Mouse (Mus musculus): ENCODE data around the gene Bcl2l11.

Gene Bcl2l11

GRCm38 (mm10) chr2:128105651-128106050 lies 20.2 kb upstream of the Bcl2l11 start:
- no peak for DNase-seq (ENCODE audit: low read depth, low spot score)

DNA sequence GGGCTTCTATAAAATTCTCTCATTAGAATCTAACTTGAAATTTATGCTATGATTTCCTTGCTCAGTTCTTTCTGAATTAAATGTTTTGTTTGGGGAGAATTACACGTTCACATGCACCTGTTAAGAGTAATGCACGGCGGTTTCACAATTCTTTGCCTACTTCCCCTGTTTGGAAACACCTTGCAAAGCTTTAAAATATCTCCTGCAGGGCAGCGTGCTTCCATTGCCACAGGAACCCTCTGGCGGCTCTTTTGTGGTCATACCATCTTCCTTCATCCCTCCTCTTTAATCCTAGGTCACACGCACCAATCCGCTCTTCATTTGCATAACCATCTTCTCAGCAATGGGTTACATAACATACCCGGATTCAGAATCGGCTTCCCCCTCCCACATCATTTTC lies 14.3 kb upstream of the Bcl2l11 start:
- DNase-seq (ENCODE audit: low read depth, low spot score), result no peak

DNA sequence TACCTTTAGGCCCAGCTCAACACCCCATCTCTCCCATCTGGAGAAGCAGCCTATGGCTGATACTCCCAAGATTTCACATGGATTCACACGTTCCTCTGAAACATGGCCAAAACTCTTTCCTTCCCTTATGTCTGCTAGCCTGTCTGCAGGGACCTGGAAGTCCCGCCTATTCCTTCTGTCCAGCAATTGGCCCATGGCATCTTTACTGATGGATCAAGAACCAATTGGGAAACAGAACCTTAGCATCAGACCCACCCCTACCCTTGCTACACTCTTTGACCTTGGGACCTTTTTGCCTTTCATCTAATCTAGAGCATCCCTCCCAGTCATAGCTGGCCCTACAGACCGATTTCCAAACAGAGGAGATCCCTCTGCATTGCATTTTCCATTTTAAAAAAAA lies 11.2 kb upstream of the Bcl2l11 start:
- DNase-seq (ENCODE audit: low read depth, low spot score), result no peak

GRCm38 (mm10) chr2:128115579-128115978 lies 10.3 kb upstream of the Bcl2l11 start:
- DNase-seq (ENCODE audit: low read depth, low spot score), result no peak

DNA sequence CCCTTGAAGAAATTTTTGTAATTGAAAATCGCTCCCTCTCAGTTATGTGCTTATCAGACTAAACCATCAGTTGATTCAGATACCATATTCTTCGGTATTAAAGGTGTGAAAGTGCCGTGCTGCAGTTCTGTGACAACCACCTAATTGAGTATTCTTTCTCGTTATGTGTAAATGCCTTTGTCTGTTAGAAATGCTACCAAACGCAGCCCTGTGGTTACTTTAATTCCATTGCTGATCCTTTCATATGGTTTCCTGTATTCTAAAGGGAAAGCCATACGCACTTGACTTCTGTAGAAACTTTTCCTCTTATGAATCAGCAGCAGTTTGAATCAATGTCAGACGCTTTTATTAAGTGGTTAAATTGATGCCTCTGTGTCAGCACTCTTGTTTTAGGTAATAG lies 8.2 kb upstream of the Bcl2l11 start:
- peak; percentile 54 for DNase-seq (ENCODE audit: low read depth, low spot score)

GRCm38 (mm10) chr2:128118971-128119370 lies 6.9 kb upstream of the Bcl2l11 start:
- DNase-seq (ENCODE audit: low read depth, low spot score), result no peak

DNA sequence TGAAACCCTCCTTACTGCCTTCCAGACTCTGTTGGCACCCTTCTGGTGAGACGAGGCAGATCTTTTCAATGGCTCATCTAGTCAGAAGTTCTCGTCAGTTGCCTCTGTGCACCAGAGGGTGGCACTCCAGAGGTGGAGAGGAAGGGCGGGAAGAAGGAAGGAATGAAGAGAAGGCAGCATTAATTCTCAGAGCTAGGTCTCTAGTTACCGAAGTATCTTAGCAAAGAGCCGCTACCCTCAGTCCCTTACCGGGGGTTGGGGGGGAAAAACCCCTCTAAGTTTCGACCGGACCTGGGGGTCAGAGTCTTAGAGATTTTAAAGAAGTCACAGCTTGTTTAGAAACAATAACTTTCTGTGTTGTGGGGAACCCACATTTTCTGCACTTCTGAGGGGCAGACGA lies 3.3 kb upstream of the Bcl2l11 start:
- peak; percentile 86 for DNase-seq (ENCODE audit: low read depth, low spot score)

DNA sequence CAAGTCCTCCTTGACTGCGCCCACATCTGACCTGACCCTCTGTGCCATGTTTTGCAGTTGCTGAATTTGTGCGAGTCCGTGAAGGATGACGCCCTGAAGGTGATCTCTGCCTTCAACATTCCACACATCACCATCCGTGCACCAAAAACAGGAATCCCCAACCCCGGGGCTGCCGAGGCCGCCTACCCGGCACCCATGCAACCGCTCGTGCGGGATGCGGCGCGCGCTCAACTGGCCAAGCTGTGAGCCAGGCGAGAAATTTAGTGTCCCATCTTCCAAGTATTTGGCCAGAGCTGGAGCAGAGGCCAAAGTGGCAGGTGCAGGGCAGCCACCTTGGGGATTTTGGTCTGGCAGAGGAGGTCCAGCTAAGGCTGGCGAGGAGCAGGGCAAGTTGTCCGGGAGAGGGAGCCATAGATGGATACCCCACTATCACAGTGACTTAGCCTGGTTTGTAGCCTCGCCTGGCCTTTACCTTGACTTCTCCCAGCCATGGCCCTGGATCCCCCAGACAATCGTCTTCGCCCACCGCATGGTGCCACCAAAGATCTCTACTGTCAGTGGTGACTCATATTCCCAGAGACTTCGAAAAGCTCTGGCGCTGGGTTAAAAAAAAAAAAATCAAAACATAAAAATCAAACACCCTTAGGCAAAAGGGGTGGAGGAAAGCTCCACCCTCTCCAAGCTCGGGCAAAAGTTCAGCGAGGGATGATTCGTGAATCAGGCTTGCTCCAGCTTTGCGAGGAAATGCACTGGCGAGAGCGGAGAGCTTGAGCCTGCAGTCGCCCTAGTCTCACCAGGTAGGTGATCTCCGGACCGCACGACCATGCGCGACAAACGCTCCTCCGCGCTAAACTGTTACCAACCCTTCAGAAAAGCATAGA lies 2.7 kb upstream of the Bcl2l11 start:
- DNase-seq (ENCODE audit: low read depth, low spot score), result peak; percentile 47

- DNase-seq (ENCODE audit: low read depth, low spot score), result peak; percentile 51
These were observed 1.7 kb upstream of the Bcl2l11 start for GRCm38 (mm10) chr2:128123921-128124683.

DNA sequence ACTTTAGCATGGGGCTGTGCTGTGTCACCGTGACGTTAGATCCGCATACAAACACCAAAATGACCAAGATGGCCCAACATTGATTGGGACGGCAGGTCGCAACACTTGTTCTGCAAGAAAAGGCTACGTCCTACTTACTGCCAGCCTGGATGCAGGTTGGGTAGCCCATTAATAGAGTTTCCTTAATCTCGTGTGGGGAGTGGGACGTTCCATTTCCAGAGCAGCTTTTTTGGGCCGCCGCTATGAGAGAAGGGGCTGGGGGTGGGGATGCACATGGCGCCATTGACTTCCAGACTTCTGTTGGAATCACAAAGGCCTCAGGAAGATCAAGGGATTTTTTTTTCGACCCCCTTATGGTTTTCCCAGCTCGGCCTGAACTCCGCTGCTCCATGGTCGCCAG lies 1.1 kb upstream of the Bcl2l11 start:
- DNase-seq (ENCODE audit: low read depth, low spot score), result peak; percentile 32

DNA sequence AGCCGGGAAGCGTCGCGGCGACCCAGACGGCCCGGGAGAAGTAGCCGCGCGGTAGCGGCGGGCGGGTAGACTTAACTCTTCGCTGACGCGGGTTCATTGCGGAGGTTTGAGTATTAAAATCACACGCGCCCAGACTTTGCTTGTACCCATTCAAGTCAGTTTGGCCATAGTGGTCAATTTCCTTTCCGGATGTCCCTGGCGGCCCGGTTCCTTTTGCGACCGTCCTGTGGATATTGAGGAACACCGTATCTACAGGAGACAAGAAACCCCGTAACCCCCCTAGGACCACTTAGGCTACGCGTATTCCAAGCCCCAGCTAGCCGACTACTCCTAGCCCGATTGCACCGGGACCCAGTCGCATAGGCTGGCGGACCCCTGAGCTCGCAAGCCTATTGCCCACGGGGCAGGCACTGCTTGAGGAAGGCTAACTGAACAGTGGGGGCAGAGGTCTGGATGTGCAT lies 783 bp downstream of the Bcl2l11 start:
- DNase-seq (ENCODE audit: low read depth, low spot score), result no peak

GRCm38 (mm10) chr2:128127121-128127671 lies 1.4 kb downstream of the Bcl2l11 start:
- DNase-seq (ENCODE audit: low read depth, low spot score), result peak; percentile 93

- DNase-seq (ENCODE audit: low read depth, low spot score), result peak; percentile 68
These were observed 2.0 kb downstream of the Bcl2l11 start for GRCm38 (mm10) chr2:128127691-128128292.

- DNase-seq (ENCODE audit: low read depth, low spot score), result no peak
These were observed 2.7 kb downstream of the Bcl2l11 start for GRCm38 (mm10) chr2:128128532-128128931.

DNA sequence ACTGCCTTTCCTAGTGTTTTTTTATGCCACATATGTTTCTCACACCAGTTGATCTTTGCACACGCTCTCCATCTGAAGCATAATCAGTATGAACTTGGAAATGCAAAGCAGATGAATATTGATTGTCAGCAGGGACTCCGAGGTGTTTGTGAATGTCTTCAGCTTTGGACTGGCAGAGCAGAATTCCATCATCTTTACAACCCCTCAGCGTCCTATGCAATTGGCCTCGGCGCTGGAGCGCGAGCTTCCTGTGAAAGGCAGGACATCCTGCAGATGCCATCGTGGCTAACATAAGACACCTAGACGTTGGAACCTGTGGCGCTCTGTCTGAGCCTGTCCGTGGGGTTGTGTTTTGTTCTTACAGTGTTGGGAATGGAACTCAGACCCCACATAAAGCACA lies 5.7 kb downstream of the Bcl2l11 start:
- no peak for DNase-seq (ENCODE audit: low read depth, low spot score)

GRCm38 (mm10) chr2:128132635-128133034 lies 6.8 kb downstream of the Bcl2l11 start:
- no peak for DNase-seq (ENCODE audit: low read depth, low spot score)

- no peak for DNase-seq (ENCODE audit: low read depth, low spot score)
These were observed 8.0 kb downstream of the Bcl2l11 start for GRCm38 (mm10) chr2:128133865-128134264.

- DNase-seq (ENCODE audit: low read depth, low spot score), result no peak
These were observed 8.6 kb downstream of the Bcl2l11 start for GRCm38 (mm10) chr2:128134474-128134873.

DNA sequence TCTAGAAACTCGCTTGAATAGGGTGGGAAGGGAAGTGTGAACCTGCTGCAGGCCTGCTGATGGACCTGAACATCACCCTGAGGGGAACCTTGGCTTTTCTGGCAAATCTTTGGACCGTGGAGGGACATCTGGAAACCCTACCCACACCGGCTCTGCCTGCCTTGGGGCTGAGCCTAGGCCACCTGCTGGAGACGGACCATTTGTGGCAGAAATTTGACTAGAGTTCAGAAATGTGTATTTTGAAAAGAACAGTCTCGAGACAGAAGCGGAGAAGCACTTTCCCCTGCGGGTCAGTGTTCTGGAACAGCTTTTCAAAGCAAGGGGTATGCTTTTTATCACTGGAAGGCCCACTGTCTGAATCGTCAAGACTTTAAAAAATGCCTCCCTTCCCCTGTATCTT lies 9.1 kb downstream of the Bcl2l11 start:
- no peak for DNase-seq (ENCODE audit: low read depth, low spot score)

DNA sequence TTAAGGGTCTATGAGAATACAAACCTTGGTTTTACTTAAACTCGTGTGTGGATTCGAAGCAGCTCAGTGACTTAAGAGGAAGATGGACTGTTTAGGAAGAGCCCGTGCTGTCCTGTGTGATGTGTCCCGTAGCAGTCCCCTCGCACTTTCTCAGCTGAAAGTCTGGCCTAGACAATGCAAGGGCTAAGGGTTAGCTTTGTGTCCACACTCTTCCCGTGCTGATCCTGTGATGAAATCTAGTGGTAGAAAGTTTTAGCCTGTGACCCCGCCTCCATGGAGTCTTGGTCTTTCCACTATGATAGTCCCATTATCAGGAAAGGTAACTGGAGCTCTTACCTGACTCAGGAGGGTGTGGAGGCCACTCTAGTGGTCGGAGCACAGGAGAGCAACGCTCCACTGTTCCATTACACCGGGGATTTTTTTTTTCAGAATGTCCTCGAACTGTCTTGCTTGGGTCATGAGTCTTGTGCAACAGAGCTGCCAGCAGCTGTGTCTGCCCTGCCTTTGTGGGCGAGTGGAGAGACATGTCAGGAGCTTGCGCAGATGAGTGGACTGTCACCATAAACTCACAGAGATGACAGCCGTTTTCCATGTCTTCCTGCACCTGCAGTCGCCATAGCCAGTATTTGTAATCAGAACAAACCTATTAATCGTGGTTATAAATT lies 11.1 kb downstream of the Bcl2l11 start:
- no peak for DNase-seq (ENCODE audit: low read depth, low spot score)

- no peak for DNase-seq (ENCODE audit: low read depth, low spot score)
These were observed 11.8 kb downstream of the Bcl2l11 start for GRCm38 (mm10) chr2:128137480-128138276.
